Mouse (Mus musculus) forebrain, embryonic 14.5 days (tissue): ENCODE data around the gene Fgfr2. TPM values are rescaled to one million over a fixed set of nuclear protein-coding genes. Genes with fewer than 3 reads are reported as not detected.

Experiments
- ATAC-seq: fragments of 200-750 bp; cut with Nextera tagmentation; 2 replicates; pipeline ENCODE4 v1.8.0; 2017; ENCODE audit warnings: mild to moderate bottlenecking, moderate library complexity
- DNase-seq: peaks from one replicate; pipeline ENCODE4 v3.0.0-alpha.2; 2015; ENCODE audit warnings: low spot score
- H3K27ac ChIP-seq: fragments of 300-500 bp; sonication (generic); 2 replicates; pipeline ENCODE4 v1.5.1; 2014; ENCODE audit warnings: low read depth, mild to moderate bottlenecking, control low read depth, low read length, moderate library complexity
- H3K27me3 ChIP-seq: fragments of 300-500 bp; sonication (generic); replicated peaks from 2 replicates; pipeline ENCODE4 v1.6.1; 2014; ENCODE audit warnings: low read length, control low read depth, mixed read lengths; ENCODE audit not compliant: control insufficient read depth, insufficient read depth
- H3K36me3 ChIP-seq: fragments of 300-500 bp; sonication (generic); 2 replicates; pipeline ENCODE4 v1.6.1; 2014; ENCODE audit warnings: low read length, control low read depth; ENCODE audit not compliant: control insufficient read depth, insufficient read depth
- H3K4me1 ChIP-seq: fragments of 300-500 bp; sonication (generic); 2 replicates; pipeline ENCODE4 v1.6.1; 2014; ENCODE audit warnings: antibody characterized with exemption, low read length, control low read depth; ENCODE audit not compliant: control insufficient read depth, insufficient read depth
- H3K4me2 ChIP-seq: fragments of 300-500 bp; sonication (generic); 2 replicates; pipeline ENCODE4 v1.6.1; 2014; ENCODE audit warnings: mild to moderate bottlenecking, control low read depth, low read length
- H3K4me3 ChIP-seq: fragments of 300-500 bp; sonication (generic); 2 replicates; pipeline ENCODE4 v1.5.1; 2014; ENCODE audit warnings: low read depth, low read length, control low read depth
- H3K9ac ChIP-seq: fragments of 300-500 bp; sonication (generic); 2 replicates; pipeline ENCODE4 v1.6.1; 2014; ENCODE audit warnings: mild to moderate bottlenecking, low read length, control low read depth, moderate library complexity
- H3K9me3 ChIP-seq: fragments of 300-500 bp; sonication (generic); replicated peaks from 2 replicates; pipeline ENCODE4 v1.6.1; 2016; ENCODE audit warnings: low read length, control low read depth, mixed read lengths; ENCODE audit not compliant: control insufficient read depth
- WGBS: fragments of 180-500 bp; shearing (Covaris S2); extraction: QIAGEN DNeasy Blood & Tissue Kit; methylation state at CpG from one replicate; pipeline ENCODE4 v1.1.7; 2014; 5-methylcytosine and 5-hydroxymethylcytosine counted together
- polyA plus RNA-seq: library from polyadenylated mRNA; unstranded; fragments of >200 nt; fragmentation: Nextera tagmentation; extraction: Ambion mirVana; gene quantifications from 2 replicates; pipeline ENCODE4 v1.2.1, GENCODE M21; 2014

Fgfr2 gene
- polyA plus RNA-seq, 1 experiment from 2014 or later, result 35.9 TPM

DNA sequence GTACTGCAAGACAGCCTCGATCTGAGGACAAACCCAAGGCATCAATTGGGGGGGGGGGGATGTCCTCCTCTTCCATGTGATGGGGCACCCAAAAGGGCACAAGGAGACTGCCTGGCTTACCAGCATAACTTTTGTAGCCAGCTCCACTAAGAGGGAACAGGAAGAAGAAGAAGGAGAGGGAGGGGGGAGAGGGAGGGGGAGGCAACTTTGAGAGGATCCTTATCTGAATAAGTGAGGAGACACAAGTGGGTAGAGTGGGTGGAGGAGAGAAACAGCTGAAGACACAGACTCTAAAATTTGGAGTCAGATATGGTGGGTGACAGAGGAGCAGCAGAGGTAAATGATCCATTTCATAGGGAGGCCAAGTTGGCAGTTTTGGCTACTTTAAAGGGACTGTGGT, 2562.2 kb downstream of the Fgfr2 start:
- Histone ChIP-seq H3K4me2 (no peak overlapping the region), H3K27ac (no peak overlapping the region), H3K4me3 (no peak overlapping the region), H3K9me3 (no peaks in the 10 kb centered on the region), H3K4me1 (no peaks in the 10 kb centered on the region), H3K9ac (no peak overlapping the region), H3K27me3 (no peaks in the 10 kb centered on the region), H3K36me3 (no peaks in the 10 kb centered on the region)
- ATAC-seq (no peak), DNase-seq (no peak)
- 80% methylated on average over 1 of the region's 1 CpGs for WGBS

DNA sequence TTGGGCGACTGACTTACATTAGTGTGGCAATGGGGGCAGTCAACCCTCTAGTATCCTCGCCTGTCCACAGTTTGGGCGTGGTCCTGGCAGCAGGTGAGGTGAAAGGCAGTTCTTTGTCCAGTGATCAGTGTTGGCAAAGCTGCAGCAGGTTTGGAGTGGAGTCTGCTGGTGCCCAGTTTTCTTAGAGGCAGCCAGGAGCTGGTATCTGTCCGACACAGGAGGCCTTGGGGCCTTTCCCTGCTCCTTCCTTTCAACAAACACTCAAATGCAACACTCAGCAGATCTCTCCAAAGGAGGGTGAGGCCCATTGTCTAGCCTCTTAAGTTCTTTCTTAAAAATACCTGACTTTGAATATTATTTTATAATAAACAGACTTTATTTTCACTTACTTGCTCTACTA, 2564.6 kb downstream of the Fgfr2 start:
- no peaks in the 10 kb centered on the region for H3K36me3 ChIP-seq
- no peak overlapping the region for H3K27ac ChIP-seq
- DNase-seq (no peak), ATAC-seq (no peak)
- no peak overlapping the region for H3K4me3 ChIP-seq
- H3K4me1 ChIP-seq, result no peaks in the 10 kb centered on the region
- H3K9me3 ChIP-seq, result no peaks in the 10 kb centered on the region
- H3K4me2 ChIP-seq, result no peak overlapping the region
- H3K9ac ChIP-seq, result no peak overlapping the region
- H3K27me3 ChIP-seq, result no peaks in the 10 kb centered on the region
- WGBS, result 78% methylated on average over 4 of the region's 4 CpGs

DNA sequence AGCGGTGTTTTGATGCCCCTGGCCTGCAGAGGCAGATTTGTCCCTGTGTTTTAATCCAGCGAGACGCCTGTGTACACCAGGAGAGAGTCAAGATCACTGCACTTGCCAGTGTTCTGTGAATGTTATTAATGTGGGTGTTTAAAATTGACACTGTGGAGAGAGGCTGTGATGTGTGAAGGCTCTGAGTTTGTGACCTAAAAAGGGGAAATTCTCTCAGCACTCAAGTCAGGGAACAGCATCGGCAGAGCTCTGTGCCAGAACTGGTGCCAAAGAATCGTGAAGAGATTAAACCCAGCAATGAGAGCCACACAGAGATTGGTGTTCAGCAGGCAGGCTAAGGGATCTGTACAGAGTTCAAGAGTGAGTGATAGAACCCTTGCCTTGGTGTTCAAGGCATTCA, 2567.6 kb downstream of the Fgfr2 start:
- H3K27ac ChIP-seq, result no peak overlapping the region
- no peaks in the 10 kb centered on the region for H3K9me3 ChIP-seq
- no peak for DNase-seq
- H3K9ac ChIP-seq, result no peak overlapping the region
- H3K4me3 ChIP-seq, result no peak overlapping the region
- H3K4me2 ChIP-seq, result no peak overlapping the region
- whole genome bisulfite sequencing, result 48% methylated on average over 5 of the region's 5 CpGs
- no peak for ATAC-seq
- no peaks in the 10 kb centered on the region for H3K36me3 ChIP-seq
- H3K27me3 ChIP-seq, result no peaks in the 10 kb centered on the region
- peaks cover 3% of the 10 kb centered on the region; the same call in 1 of the 2 replicates for H3K4me1 ChIP-seq

DNA sequence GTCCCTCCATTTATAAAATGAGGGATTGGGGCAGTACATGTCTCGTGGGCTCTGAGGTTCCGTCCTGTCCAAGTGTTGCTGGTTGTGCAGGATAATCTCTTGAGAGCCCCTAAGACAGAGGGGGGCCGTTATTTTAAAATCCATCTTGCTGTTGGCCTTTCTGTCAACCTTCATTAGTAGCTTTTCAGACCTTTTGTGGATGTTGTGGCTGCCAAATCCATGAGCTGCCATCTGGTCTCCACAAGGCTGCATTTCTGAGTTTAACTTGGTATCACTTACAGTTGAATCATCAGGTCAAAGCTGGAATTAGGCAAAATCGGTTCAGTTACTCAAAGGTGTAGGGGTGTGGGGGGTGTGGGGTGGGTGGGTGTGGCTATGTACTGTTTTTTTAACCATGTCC, 2569.8 kb downstream of the Fgfr2 start:
- DNase-seq (peak; percentile 44), ATAC-seq (no peak)
- WGBS, result 52% methylated on average over 4 of the region's 4 CpGs
- H3K27ac ChIP-seq, result no peak overlapping the region
- H3K4me3 ChIP-seq, result no peak overlapping the region
- peaks cover 3% of the 10 kb centered on the region; the same call in 1 of the 2 replicates for H3K4me1 ChIP-seq
- H3K4me2 ChIP-seq, result no peak overlapping the region
- H3K9me3 ChIP-seq, result no peaks in the 10 kb centered on the region
- no peaks in the 10 kb centered on the region for H3K27me3 ChIP-seq
- no peak overlapping the region for H3K9ac ChIP-seq
- H3K36me3 ChIP-seq, result no peaks in the 10 kb centered on the region

DNA sequence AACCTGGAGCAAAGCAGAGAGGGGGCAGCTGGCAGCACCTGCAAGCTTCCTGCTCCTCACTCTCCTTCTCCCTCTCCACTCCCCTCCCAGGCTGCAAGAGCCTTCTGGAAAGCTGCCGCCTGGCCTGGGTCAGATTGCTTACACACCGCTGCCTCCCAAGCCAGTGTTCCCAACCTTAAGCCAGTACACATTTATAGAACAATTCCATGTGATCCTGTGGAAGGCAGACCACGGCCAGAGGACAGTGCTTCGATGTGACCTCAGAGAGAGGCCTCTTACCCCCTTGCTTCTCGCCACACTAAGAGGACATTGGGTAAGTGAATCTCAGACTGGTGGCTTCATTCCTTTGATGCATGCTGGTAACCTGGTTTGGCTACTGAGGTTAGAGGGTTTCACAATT, 2570.4 kb downstream of the Fgfr2 start:
- Histone ChIP-seq H3K4me1 (peaks cover 3% of the 10 kb centered on the region; the same call in 1 of the 2 replicates), H3K27ac (no peak overlapping the region), H3K4me2 (no peak overlapping the region), H3K9me3 (no peaks in the 10 kb centered on the region), H3K9ac (no peak overlapping the region), H3K36me3 (no peaks in the 10 kb centered on the region), H3K4me3 (no peak overlapping the region), H3K27me3 (no peaks in the 10 kb centered on the region)
- peak; percentile 29 for DNase-seq
- no peak for ATAC-seq
- WGBS, result 50% methylated on average over 5 of the region's 5 CpGs

DNA sequence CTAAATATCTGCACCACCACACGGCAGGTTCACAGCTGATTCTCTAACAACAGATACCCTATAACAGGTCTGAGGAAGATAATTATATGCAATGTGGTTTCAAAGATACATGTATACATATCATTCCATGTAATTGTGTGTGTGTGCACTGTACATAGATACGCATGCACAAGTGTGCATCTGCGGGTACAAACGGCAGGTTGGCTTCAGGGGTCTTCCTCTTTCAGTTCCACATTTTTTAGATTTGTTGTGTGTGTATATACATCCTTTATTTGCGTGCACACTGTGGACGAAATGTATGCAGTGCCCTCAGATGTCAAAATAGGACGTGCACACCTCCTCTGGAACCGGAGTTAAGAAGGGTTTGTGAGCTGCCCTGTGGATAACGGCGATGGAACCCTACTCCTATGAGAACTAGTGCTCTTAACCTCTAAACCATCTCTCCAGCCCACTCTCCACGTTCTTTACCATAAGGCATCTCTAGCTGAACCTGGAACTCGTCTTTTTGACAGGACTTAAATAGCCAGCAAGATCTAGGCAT, 2575.4 kb downstream of the Fgfr2 start:
- H3K27ac ChIP-seq, result 0 out of 2 replicates have a peak overlapping the region, but pooled peaks have one; percentile 98
- DNase-seq, result no peak

DNA sequence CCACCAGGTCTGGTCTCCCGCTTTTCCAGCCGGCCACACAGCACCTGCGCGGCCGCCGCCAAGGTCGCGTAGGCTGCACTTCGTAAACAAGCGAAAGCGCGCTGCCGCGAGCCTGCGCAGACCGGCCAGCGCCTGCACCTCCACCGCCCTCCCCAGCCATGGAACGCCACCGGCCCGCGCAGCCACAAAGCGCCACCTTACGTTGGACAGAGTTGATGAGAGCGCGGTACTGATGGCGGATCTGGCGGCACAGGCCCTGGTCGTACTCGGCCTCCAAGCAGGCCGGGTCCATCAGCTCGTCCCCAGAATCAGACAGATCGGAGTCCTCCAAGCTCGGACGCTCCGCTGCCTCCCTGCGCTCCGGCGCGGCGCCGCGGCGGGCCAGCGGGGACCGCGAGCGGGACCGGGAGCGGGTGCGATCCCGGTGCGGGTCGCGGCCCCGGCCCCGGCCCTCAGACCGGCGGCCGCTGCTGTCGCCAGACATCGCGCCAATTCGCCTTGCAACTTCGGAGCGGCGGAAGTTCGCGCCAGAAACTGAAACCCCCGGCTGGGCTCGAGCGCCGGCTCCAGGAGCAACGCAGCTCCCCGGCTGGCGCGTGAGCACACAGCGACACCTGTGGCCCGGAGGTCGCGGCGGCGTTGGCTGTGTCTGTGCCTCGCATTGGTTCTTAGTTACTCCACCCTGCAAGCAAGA, 2576.2 kb downstream of the Fgfr2 start:
- peak overlapping the region; percentile 89 for H3K4me2 ChIP-seq
- H3K4me3 ChIP-seq, result peak overlapping the region; percentile 90
- H3K36me3 ChIP-seq, result peaks cover 25% of the 10 kb centered on the region
- H3K4me1 ChIP-seq, result peaks cover 6% of the 10 kb centered on the region
- DNase-seq (peak; percentile 94), ATAC-seq (peak; percentile 97)
- peak overlapping the region; percentile 98 for H3K27ac ChIP-seq
- H3K9me3 ChIP-seq, result no peaks in the 10 kb centered on the region
- H3K27me3 ChIP-seq, result no peaks in the 10 kb centered on the region
- H3K9ac ChIP-seq, result peak overlapping the region; percentile 95
- WGBS, result under 1% methylated on average over 84 of the region's 84 CpGs

More for the DNA sequence above, 2575.4 kb downstream of the Fgfr2 start:
- H3K9me3 ChIP-seq, result no peaks in the 10 kb centered on the region
- 87% methylated on average over 12 of the region's 12 CpGs for whole genome bisulfite sequencing
- H3K4me3 ChIP-seq, result 0 out of 2 replicates have a peak overlapping the region, but pooled peaks have one; percentile 90
- peak overlapping the region; percentile 89; the same call in 1 of the 2 replicates for H3K4me2 ChIP-seq
- peaks cover 19% of the 10 kb centered on the region for H3K36me3 ChIP-seq
- H3K4me1 ChIP-seq, result peaks cover 7% of the 10 kb centered on the region
- no peaks in the 10 kb centered on the region for H3K27me3 ChIP-seq
- H3K9ac ChIP-seq, result no peak overlapping the region; the same call in 1 of the 2 replicates
- ATAC-seq, result no peak

DNA sequence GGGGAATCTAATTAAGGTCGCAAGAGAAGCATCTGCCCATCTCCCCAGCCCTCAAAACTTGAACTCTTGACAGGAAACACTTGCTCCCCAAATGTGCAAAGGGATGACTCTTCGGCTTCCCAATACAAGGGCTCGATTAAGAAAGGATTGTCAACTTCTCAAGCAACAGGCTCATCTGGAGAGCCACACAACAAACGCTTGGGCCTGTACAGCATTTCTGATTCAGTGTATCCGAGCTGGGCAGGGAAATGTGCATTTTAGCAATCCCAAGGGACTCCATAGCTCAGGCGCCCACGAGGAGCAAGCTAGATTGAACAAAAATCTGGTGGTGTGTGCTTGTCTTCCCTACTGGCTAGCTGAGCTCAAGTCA, 2576.7 kb downstream of the Fgfr2 start:
- no peaks in the 10 kb centered on the region for H3K9me3 ChIP-seq
- peak overlapping the region; percentile 89 for H3K4me2 ChIP-seq
- peak overlapping the region; percentile 95 for H3K9ac ChIP-seq
- no peaks in the 10 kb centered on the region for H3K27me3 ChIP-seq
- peak overlapping the region; percentile 90 for H3K4me3 ChIP-seq
- H3K4me1 ChIP-seq, result peaks cover 6% of the 10 kb centered on the region
- peaks cover 30% of the 10 kb centered on the region for H3K36me3 ChIP-seq
- H3K27ac ChIP-seq, result peak overlapping the region; percentile 98
- DNase-seq, result no peak
- no peak for ATAC-seq
- 4% methylated on average over 7 of the region's 7 CpGs for WGBS

DNA sequence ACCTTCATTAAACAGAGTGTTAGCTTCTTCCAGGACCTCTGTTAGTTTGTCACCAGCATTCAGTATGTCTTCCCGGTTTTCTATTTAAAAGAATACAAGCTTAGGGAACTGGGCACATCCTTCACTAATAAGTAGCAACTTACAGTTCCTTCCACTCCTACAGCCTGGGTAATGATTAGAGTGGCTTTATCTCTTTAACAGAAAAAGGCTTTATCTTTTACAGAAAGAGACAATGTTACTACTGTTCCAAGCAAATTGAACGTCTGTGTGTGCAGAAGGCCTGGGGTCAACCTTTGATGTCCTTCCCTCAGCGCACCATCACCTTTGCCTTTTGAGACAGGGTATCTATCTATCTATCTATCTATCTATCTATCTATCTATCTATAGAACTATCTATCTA, 2577.3 kb downstream of the Fgfr2 start:
- DNase-seq (no peak), ATAC-seq (no peak)
- Histone ChIP-seq H3K4me3 (peak overlapping the region; percentile 90), H3K4me2 (peak overlapping the region; percentile 89), H3K27ac (no peak overlapping the region), H3K4me1 (peaks cover 6% of the 10 kb centered on the region), H3K27me3 (no peaks in the 10 kb centered on the region), H3K9me3 (no peaks in the 10 kb centered on the region), H3K36me3 (peaks cover 31% of the 10 kb centered on the region), H3K9ac (peak overlapping the region; percentile 95)
- 52% methylated on average over 3 of the region's 3 CpGs for WGBS
